Mouse (Mus musculus) Patski (cell line): ENCODE results near the gene Col20a1. TPM values are rescaled to one million over a fixed set of nuclear protein-coding genes. Genes with fewer than 3 reads are reported as not detected.

ENCODE experiments used
- ATAC-seq: fragments of 100-300 bp; one replicate; pipeline ENCODE4 v1.8.0; 2021
- CTCF ChIA-PET: fragments of 350-600 bp; sonication (Branson Sonifier 250); formaldehyde crosslinking; loops from one replicate; lab custom pipeline; 2022; ENCODE audit warnings: inconsistent platforms; lab: Charles Lee
- POLR2A ChIA-PET: fragments of 350-600 bp; sonication (Branson Sonifier 250); formaldehyde crosslinking; loops from one replicate; lab custom pipeline; 2022; ENCODE audit warnings: antibody characterized with exemption, inconsistent platforms; lab: Charles Lee
- DNase-seq: peaks from one replicate; pipeline ENCODE4 v3.0.0-alpha.2; 2011; ENCODE audit warnings: low read depth, low spot score
- H3K27me3 ChIP-seq: fragments of 371-371 bp; one replicate; pipeline ENCODE4 v1.5.1; 2021
- CTCF ChIP-seq: fragments of 100-300 bp; IDR thresholded peaks from one replicate; pipeline ENCODE4 v1.5.1; 2021
- in situ Hi-C: fragments of 300-500 bp; cut with MboI; formaldehyde crosslinking; loops from 3 replicates; pipeline ENCODE4 v1.11.1; 2018; ENCODE audit warnings: low pct_unique_long_range_greater_than_20kb, mixed read lengths
- polyA plus RNA-seq: library from polyadenylated mRNA; unstranded; gene quantifications from one replicate; pipeline ENCODE4 v1.2.3, GENCODE M21; 2021

Col20a1 gene
- polyA plus RNA-seq, 1 experiment from 2014 or later: 0.30 TPM

GRCm38 (mm10) chr2:180990347-180990746 is 4.0 kb downstream of the Col20a1 start:
- in situ Hi-C loops: no loop called here
- TF ChIP-seq CTCF: no peak
- DNase-seq: no peak
- H3K27me3 ChIP-seq: peaks cover under 1% of the 10 kb centered on the region
- ChIA-PET POLR2A (interaction anchor here (0.6 kb wide), 1 partner anchor 601 kb away, joined by 3 read pairs; no protein-coding TSS in a partner anchor), CTCF (interaction anchor here (0.8 to 1.6 kb wide), 3 partner anchors 18 to 80 kb away, joined by 3 to 4 read pairs (median 4); no protein-coding TSS in a partner anchor)
- ATAC-seq: no peak

GRCm38 (mm10) chr2:180994360-180994759 is 8.0 kb downstream of the Col20a1 start:
- DNase-seq (no peak), ATAC-seq (no peak)
- H3K27me3 ChIP-seq: peaks cover 13% of the 10 kb centered on the region
- ChIA-PET CTCF (no interaction called here), POLR2A (no interaction called here)
- in situ Hi-C loops: no loop called here
- TF ChIP-seq CTCF: no peak

DNA sequence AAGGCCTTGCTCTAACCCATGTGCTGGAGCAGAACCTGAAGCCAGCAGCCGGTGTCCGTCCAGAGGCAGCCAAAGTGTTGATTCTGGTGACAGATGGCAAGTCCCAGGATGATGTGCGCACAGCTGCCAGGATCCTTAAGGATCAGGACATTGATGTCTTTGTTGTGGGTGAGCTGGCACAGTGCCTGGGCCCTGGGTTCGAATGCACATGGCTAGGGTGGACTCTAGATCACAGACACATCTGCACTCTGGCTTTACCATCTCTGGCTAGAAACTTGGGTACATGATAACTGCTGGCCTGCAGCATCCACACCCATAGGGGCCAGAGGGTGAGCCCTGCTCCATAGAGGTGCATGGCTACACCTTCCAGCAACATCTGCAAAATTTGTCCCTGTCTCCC is 9.1 kb downstream of the Col20a1 start:
- POLR2A ChIA-PET: no interaction called here
- CTCF ChIA-PET: interaction anchor here (1.1 to 1.3 kb wide), 4 partner anchors 10 to 56 kb away, joined by 3 to 5 read pairs (median 3); partner anchors contain the start of gene Arfgap1
- no peak for ATAC-seq
- no peak for DNase-seq
- in situ Hi-C loops: loop anchor here (5.0 kb wide), 1 partner anchor 62 kb away; no protein-coding TSS in a partner anchor
- no peak for TF ChIP-seq CTCF
- H3K27me3 ChIP-seq: peaks cover 13% of the 10 kb centered on the region

DNA sequence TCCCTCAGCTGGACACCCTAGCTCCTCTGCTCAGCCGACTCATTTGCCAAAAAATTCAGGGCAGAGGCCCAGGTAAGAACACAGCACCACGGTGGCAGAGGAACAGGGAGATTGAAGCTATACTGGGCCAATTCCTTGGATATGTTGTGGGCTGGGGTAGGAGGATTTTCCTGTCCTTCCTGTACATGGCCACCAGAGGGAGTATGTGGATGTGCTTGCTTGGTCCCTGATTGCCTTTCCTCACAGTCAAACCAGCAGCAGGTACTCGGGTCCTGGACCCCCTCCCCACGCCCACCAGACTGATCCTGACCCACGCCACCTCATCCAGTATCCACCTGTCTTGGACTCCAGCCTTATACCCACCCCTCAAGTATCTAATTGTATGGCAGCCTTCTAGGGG is 10.1 kb downstream of the Col20a1 start:
- DNase-seq (no peak), ATAC-seq (peak; percentile 14)
- peaks cover 14% of the 10 kb centered on the region for H3K27me3 ChIP-seq
- CTCF ChIA-PET: interaction anchor here (0.9 to 1.4 kb wide), 8 partner anchors 9 to 68 kb away, joined by 3 to 5 read pairs (median 3); partner anchors contain the start of gene Arfgap1
- in situ Hi-C loops: loop anchor here (5.0 kb wide), 1 partner anchor 61 kb away; no protein-coding TSS in a partner anchor
- TF ChIP-seq CTCF: peak; percentile 84
- POLR2A ChIA-PET: no interaction called here

DNA sequence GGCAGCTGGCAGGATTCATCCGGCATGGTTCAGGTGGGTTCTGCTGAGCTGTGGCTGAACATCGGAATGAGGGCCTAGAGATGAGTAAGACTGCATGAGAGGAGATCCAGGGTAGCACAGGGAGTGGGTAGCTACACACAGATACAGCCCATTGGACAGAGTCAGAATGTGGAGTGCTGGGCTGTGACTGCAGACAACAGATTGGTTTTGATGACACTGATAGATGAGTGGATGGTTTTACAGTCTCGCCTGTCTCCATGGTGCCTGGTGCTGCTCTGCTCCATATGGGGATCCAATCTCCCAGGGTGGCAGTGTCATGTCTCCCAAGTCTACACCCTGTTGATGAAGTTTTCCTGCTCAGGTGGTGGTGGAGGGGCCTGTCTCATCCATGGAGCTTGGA is 10.6 kb downstream of the Col20a1 start:
- CTCF ChIA-PET: interaction anchor here (0.9 to 1.4 kb wide), 4 partner anchors 17 to 55 kb away, joined by 3 to 5 read pairs (median 4); no protein-coding TSS in a partner anchor
- H3K27me3 ChIP-seq: peaks cover 19% of the 10 kb centered on the region
- TF ChIP-seq CTCF: no peak
- in situ Hi-C loops: loop anchor here (5.0 kb wide), 1 partner anchor 60 kb away; no protein-coding TSS in a partner anchor
- DNase-seq (no peak), ATAC-seq (no peak)
- POLR2A ChIA-PET: no interaction called here

GRCm38 (mm10) chr2:181007054-181007453 is 20.7 kb downstream of the Col20a1 start:
- ChIA-PET CTCF (no interaction called here), POLR2A (no interaction called here)
- no peak for ATAC-seq
- no peak for DNase-seq
- in situ Hi-C loops: no loop called here
- no peak for TF ChIP-seq CTCF
- H3K27me3 ChIP-seq: peaks cover 19% of the 10 kb centered on the region

DNA sequence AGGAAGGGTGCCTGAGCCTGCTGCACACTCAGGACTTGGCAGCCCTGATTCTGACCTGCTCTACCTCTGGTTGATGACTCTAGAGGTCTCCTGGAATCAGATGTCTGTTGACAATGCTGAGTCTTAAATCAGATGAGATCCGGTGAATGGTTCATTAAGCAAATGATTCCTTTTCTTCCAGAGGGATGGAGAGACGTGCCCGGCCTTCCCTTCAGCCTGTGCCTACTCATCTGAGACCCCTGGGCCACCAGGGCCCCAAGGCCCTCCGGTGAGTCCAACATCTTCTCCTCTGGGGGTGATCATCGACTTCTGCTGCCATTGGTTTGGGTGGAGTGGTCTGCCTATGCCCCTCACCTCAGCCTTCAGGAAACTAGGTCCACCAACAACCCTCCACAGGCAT is 22.0 kb downstream of the Col20a1 start:
- DNase-seq (no peak), ATAC-seq (no peak)
- in situ Hi-C loops: no loop called here
- CTCF ChIA-PET: no interaction called here
- no peak for TF ChIP-seq CTCF
- H3K27me3 ChIP-seq: peaks cover 31% of the 10 kb centered on the region
- POLR2A ChIA-PET: no interaction called here

DNA sequence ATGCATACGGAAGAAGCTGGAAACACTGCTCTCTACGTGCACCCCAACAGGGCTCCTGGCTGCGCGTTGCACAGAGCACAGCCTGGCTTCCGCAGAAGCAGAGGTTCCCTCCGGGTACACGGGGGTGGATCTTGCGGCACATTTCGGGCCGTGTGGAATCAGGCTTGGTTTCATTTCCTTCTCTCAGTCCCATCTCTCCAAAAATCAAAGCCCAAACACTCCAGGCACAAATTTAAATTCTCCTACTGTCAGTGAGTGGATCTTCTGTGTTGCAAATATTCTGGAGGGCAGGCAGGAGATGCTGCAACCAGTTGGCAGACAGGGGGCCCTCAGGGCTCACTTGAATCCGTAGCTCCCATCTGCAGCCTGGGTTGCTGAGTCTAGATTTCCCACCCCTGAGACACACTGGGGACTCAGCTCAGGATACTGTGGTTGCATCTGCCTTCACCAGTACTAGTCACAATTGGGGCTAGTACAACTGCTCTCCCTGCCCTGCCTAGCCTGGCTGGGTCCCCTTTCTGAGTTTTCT is 45.1 kb downstream of the Col20a1 start:
- TF ChIP-seq CTCF: no peak
- CTCF ChIA-PET: no interaction called here
- ATAC-seq (no peak), DNase-seq (no peak)
- POLR2A ChIA-PET: no interaction called here
- H3K27me3 ChIP-seq: peaks cover 61% of the 10 kb centered on the region
- in situ Hi-C loops: no loop called here

- in situ Hi-C loops: no loop called here
- DNase-seq (no peak), ATAC-seq (no peak)
- POLR2A ChIA-PET: no interaction called here
- TF ChIP-seq CTCF: no peak
- CTCF ChIA-PET: interaction anchor here (1.0 to 1.3 kb wide), 2 partner anchors 27 to 36 kb away, joined by 3 to 4 read pairs; no protein-coding TSS in a partner anchor
- H3K27me3 ChIP-seq: peaks cover 58% of the 10 kb centered on the region
These were observed 46.1 kb downstream of the Col20a1 start for GRCm38 (mm10) chr2:181032407-181032806.

DNA sequence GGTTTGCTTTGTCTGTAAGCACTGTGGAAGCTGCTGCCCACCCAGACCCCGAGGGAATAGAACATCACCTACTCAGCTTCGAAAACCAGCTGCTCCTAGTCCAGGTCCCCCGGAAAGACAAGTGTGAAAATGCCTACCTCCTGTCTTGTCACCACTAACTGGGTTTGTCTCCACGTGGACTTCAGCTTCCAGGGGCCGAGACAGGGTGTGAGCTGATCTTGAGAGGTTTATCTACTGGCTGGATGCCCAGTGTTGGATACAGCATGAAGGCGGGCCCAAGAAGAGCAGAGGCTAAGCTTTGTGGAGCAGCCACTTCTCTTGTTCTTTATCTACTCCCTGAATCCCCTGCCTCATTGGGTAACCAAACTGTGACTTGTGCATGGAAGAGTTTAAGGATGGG is 47.0 kb downstream of the Col20a1 start:
- ChIA-PET CTCF (interaction anchor here (1.0 to 1.3 kb wide), 3 partner anchors 26 to 37 kb away, joined by 3 to 4 read pairs (median 3); no protein-coding TSS in a partner anchor), POLR2A (no interaction called here)
- no peak for TF ChIP-seq CTCF
- in situ Hi-C loops: no loop called here
- ATAC-seq: no peak
- no peak for DNase-seq
- peaks cover 62% of the 10 kb centered on the region for H3K27me3 ChIP-seq

DNA sequence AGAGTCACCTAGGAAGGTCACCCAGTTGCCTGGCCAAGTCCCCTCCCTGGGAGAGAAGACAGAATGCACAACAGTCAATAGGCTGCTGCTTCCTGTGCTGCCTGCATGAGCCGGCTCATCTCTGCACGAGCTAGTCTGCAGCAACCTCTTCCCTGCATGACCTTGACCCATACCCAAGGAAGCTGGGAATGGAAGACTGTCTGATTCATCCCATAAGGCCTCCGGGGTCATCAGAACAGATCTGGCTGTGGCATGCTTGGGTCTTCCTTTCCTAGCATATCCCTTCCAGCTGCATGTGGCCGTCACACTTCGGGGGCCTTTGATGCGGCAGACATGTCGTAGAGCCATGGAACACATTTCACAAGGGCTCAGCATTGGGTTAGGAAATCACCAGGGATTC is 48.9 kb downstream of the Col20a1 start:
- in situ Hi-C loops: no loop called here
- ATAC-seq (no peak), DNase-seq (no peak)
- ChIA-PET POLR2A (no interaction called here), CTCF (no interaction called here)
- H3K27me3 ChIP-seq: peaks cover 61% of the 10 kb centered on the region
- TF ChIP-seq CTCF: no peak
